Mouse (Mus musculus): ENCODE measurements at regions not wholly inside any gene's neighbourhood (a gene's known extent, or its start where the extent isn't known, plus 50 kb on each side); places are given as distances from the start of the nearest gene placed in this dataset.

- no peak for TF ChIP-seq CTCF (IDR thresholded peaks at IDR 0.05; ENCODE audit: low read depth, low read length)
- TF ChIP-seq POLR2A (IDR thresholded peaks at IDR 0.05; ENCODE audit: extremely low read depth, insufficient read depth, low read length) = no peak
Observed at GRCm38 (mm10) chr14:78376591-78376990, 68.7 kb upstream of the Tnfsf11 start.

All from liver, adult 2 months (tissue).